Mouse (Mus musculus): ENCODE data around the gene Arvcf. TPM values are rescaled to one million over a fixed set of nuclear protein-coding genes. Genes with fewer than 3 reads are reported as not detected.
A peak's percentile ranks its signal among the peaks of the same experiment; 100 is the strongest.

The Arvcf gene
- total and polyA plus RNA-seq, 3 experiments, result 64.0 to 188 (median 154) TPM

- Histone ChIP-seq H3K4me1 (ENCODE audit: insufficient read depth, low read depth, low read length) (peaks cover 77% of the 10 kb centered on the region), H3K4me3 (ENCODE audit: low read depth, low read length) (peak overlapping the region; percentile 43; the same call in 1 of the 2 replicates), H3K9me3 (replicated peaks) (no peaks in the 10 kb centered on the region), H3K27me3 (ENCODE audit: insufficient read depth, low read length) (no peaks in the 10 kb centered on the region), H3K36me3 (replicated peaks) (peaks cover 96% of the 10 kb centered on the region)
- TF ChIP-seq GATA2 (IDR thresholded peaks at IDR 0.05; ENCODE audit: borderline replicate concordance, low read depth, low read length) (no peak), CTCF (IDR thresholded peaks at IDR 0.05; ENCODE audit: low read depth, low read length) (no peak), POLR2AphosphoS5 (IDR thresholded peaks at IDR 0.05; ENCODE audit: insufficient replicate concordance, low read depth, low read length) (no peak; the same call in 1 of the 2 replicates), TAL1 (conservative IDR thresholded peaks at IDR 0.05; ENCODE audit: low read depth, low read length) (no peak), GATA1 (IDR thresholded peaks at IDR 0.05; ENCODE audit: borderline replicate concordance, low read length) (no peak)
- ATAC-seq (ENCODE audit: extremely low read depth, insufficient number of reproducible peaks, low FRiP score, poor library complexity, severe bottlenecking) (peak; percentile 65), DNase-seq (ENCODE audit: low spot score) (no peak)
These were observed 64.0 kb downstream of the Arvcf start for GRCm38 (mm10) chr16:18411802-18412476.

GRCm38 (mm10) chr16:18413032-18413816 is 65.2 kb downstream of the Arvcf start:
- DNase-seq (ENCODE audit: low spot score) (no peak), ATAC-seq (ENCODE audit: extremely low read depth, insufficient number of reproducible peaks, low FRiP score, poor library complexity, severe bottlenecking) (peak; percentile 29; the same call in 1 of the 2 replicates)
- peaks cover 78% of the 10 kb centered on the region for H3K4me1 ChIP-seq (ENCODE audit: insufficient read depth, low read depth, low read length)
- peaks cover 93% of the 10 kb centered on the region for H3K36me3 ChIP-seq (replicated peaks)
- no peak for TF ChIP-seq TAL1 (conservative IDR thresholded peaks at IDR 0.05; ENCODE audit: low read depth, low read length)
- TF ChIP-seq GATA2 (IDR thresholded peaks at IDR 0.05; ENCODE audit: borderline replicate concordance, low read depth, low read length), result no peak
- no peak for TF ChIP-seq CTCF (IDR thresholded peaks at IDR 0.05; ENCODE audit: low read depth, low read length)
- no peak for TF ChIP-seq POLR2AphosphoS5 (IDR thresholded peaks at IDR 0.05; ENCODE audit: insufficient replicate concordance, low read depth, low read length)
- TF ChIP-seq GATA1 (IDR thresholded peaks at IDR 0.05; ENCODE audit: borderline replicate concordance, low read length), result no peak
- H3K9me3 ChIP-seq (replicated peaks), result no peaks in the 10 kb centered on the region
- no peaks in the 10 kb centered on the region for H3K27me3 ChIP-seq (ENCODE audit: insufficient read depth, low read length)
- no peak overlapping the region; the same call in 1 of the 2 replicates for H3K4me3 ChIP-seq (ENCODE audit: low read depth, low read length)

- DNase-seq (ENCODE audit: low spot score), result no peak
- Histone ChIP-seq H3K9me3 (replicated peaks) (no peaks in the 10 kb centered on the region), H3K4me1 (ENCODE audit: insufficient read depth, low read depth, low read length) (peaks cover 84% of the 10 kb centered on the region), H3K27me3 (ENCODE audit: insufficient read depth, low read length) (no peaks in the 10 kb centered on the region), H3K36me3 (replicated peaks) (peaks cover 87% of the 10 kb centered on the region), H3K4me3 (ENCODE audit: low read depth, low read length) (no peak overlapping the region)
- no peak for TF ChIP-seq CTCF (IDR thresholded peaks at IDR 0.05; ENCODE audit: low read depth, low read length)
- ATAC-seq (ENCODE audit: extremely low read depth, insufficient number of reproducible peaks, low FRiP score, poor library complexity, severe bottlenecking), result no peak
These were observed 68.2 kb downstream of the Arvcf start for GRCm38 (mm10) chr16:18416094-18416761.

- Histone ChIP-seq H3K9me3 (replicated peaks) (no peaks in the 10 kb centered on the region), H3K27me3 (ENCODE audit: insufficient read depth, low read length) (no peaks in the 10 kb centered on the region), H3K4me3 (ENCODE audit: low read depth, low read length) (no peak overlapping the region), H3K4me1 (ENCODE audit: insufficient read depth, low read depth, low read length) (peaks cover 82% of the 10 kb centered on the region), H3K36me3 (replicated peaks) (peaks cover 86% of the 10 kb centered on the region)
- TF ChIP-seq POLR2AphosphoS5 (IDR thresholded peaks at IDR 0.05; ENCODE audit: insufficient replicate concordance, low read depth, low read length), result no peak
- TF ChIP-seq CTCF (IDR thresholded peaks at IDR 0.05; ENCODE audit: low read depth, low read length), result no peak
- no peak for TF ChIP-seq TAL1 (conservative IDR thresholded peaks at IDR 0.05; ENCODE audit: low read depth, low read length)
- TF ChIP-seq GATA2 (IDR thresholded peaks at IDR 0.05; ENCODE audit: borderline replicate concordance, low read depth, low read length), result no peak
- TF ChIP-seq GATA1 (IDR thresholded peaks at IDR 0.05; ENCODE audit: borderline replicate concordance, low read length), result no peak
- DNase-seq (ENCODE audit: low spot score) (no peak), ATAC-seq (ENCODE audit: extremely low read depth, insufficient number of reproducible peaks, low FRiP score, poor library complexity, severe bottlenecking) (no peak)
These were observed 68.9 kb downstream of the Arvcf start for GRCm38 (mm10) chr16:18416837-18417236.

- peaks cover 80% of the 10 kb centered on the region for H3K4me1 ChIP-seq (ENCODE audit: insufficient read depth, low read depth, low read length)
- TF ChIP-seq TAL1 (conservative IDR thresholded peaks at IDR 0.05; ENCODE audit: low read depth, low read length) (no peak), GATA2 (IDR thresholded peaks at IDR 0.05; ENCODE audit: borderline replicate concordance, low read depth, low read length) (no peak), CTCF (IDR thresholded peaks at IDR 0.05; ENCODE audit: low read depth, low read length) (no peak), POLR2AphosphoS5 (IDR thresholded peaks at IDR 0.05; ENCODE audit: insufficient replicate concordance, low read depth, low read length) (no peak), GATA1 (IDR thresholded peaks at IDR 0.05; ENCODE audit: borderline replicate concordance, low read length) (no peak)
- H3K9me3 ChIP-seq (replicated peaks), result no peaks in the 10 kb centered on the region
- H3K4me3 ChIP-seq (ENCODE audit: low read depth, low read length), result no peak overlapping the region
- ATAC-seq (ENCODE audit: extremely low read depth, insufficient number of reproducible peaks, low FRiP score, poor library complexity, severe bottlenecking), result no peak
- H3K36me3 ChIP-seq (replicated peaks), result peaks cover 86% of the 10 kb centered on the region
- H3K27me3 ChIP-seq (ENCODE audit: insufficient read depth, low read length), result no peaks in the 10 kb centered on the region
- no peak for DNase-seq (ENCODE audit: low spot score)
These were observed 69.5 kb downstream of the Arvcf start for GRCm38 (mm10) chr16:18417491-18417890.
